Mouse (Mus musculus): ENCODE data around the gene Serpina3j. TPM values are rescaled to one million over a fixed set of nuclear protein-coding genes. Genes with fewer than 3 reads are reported as not detected.

The Serpina3j gene
- not detected for polyA plus RNA-seq (2017; shearing (Covaris generic))

DNA sequence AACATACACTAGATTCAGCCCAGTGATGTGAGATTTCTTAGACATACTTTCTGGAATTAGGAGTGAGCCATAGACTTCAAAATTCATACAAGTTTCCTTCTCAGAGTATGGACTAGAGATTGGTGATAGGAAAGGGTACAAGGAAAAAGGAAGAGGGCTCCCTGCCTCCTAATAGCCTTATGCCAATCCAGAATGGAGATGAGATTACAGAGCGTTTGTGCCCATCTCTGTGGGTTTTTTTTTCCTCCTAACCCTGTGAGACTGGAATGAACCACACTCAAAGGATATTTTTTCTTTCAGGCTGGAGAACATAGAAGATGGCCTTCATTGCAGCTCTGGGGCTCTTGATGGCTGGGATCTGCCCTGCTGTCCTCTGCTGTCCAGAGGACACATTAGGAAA, at the start of gene Serpina3j:
TSS of gene Serpina3j (plus strand) at position 301 of the 400 bp plus-strand sequence.

GRCm38 (mm10) chr12:104338226-104338625, 23.9 kb downstream of the Serpina3j start, which contains the start of the genes Serpina3k and Serpina3m:
TSS of gene Serpina3k (plus strand) at chr12:104338486.
TSS of gene Serpina3m (plus strand) at chr12:104338486.

Other genes starting within 250 kb of the Serpina3j start
- not detected for gene Serpina5, start 213.4 kb upstream of the Serpina3j start, polyA plus RNA-seq (2017; shearing (Covaris generic))
- not detected for gene Serpina3a, start 201.8 kb upstream of the Serpina3j start, polyA plus RNA-seq (2017; shearing (Covaris generic))
- gene Serpina3b, start 186.6 kb upstream of the Serpina3j start, polyA plus RNA-seq (2017; shearing (Covaris generic)): not detected
- not detected for gene Serpina3c, start 160.7 kb upstream of the Serpina3j start, polyA plus RNA-seq (2017; shearing (Covaris generic))
- gene Serpina3f, start 100.0 kb upstream of the Serpina3j start, polyA plus RNA-seq (2017; shearing (Covaris generic)): 12.5 TPM
- 312 TPM for gene Serpina3g, start 78.3 kb upstream of the Serpina3j start, polyA plus RNA-seq (2017; shearing (Covaris generic))
- gene Serpina3i, start 51.4 kb upstream of the Serpina3j start, polyA plus RNA-seq (2017; shearing (Covaris generic)): not detected
- gene Serpina3k, start 23.9 kb downstream of the Serpina3j start, polyA plus RNA-seq (2017; shearing (Covaris generic)): not detected
- gene Serpina3m, start 23.9 kb downstream of the Serpina3j start, polyA plus RNA-seq (2017; shearing (Covaris generic)): not detected
- gene Serpina3n, start 92.2 kb downstream of the Serpina3j start, polyA plus RNA-seq (2017; shearing (Covaris generic)): not detected
- gene Gsc, start 158.8 kb downstream of the Serpina3j start, polyA plus RNA-seq (2017; shearing (Covaris generic)): not detected